ENCODE assay signal across 10 mouse cellular contexts in genomic region chr4:99928521-99928920, GRCm38 (mm10). TPM values are rescaled to one million over a fixed set of nuclear protein-coding genes. Genes with fewer than 3 reads are reported as not detected.
DNase-seq lines count a peak whose midpoint lies in the region; ATAC-seq and TF ChIP-seq lines count a peak whose summit lies in the region.
"Had no signal": no experiment of that assay in that cellular context is flagged by ENCODE, and none has a peak within 500 bp of the region (broad histone marks: within the 10 kb centered on the region; RNA-seq: fewer than 3 reads in every experiment).

No protein-coding gene starts in this region.

- no peak for TF ChIP-seq POLR2A in cerebellum, adult 2 months (IDR thresholded peaks at IDR 0.05; ENCODE audit: borderline replicate concordance, insufficient read depth, low read length)

- no peak overlapping the region for H3K27ac ChIP-seq in cerebellum, adult 2 months (ENCODE audit: insufficient read depth, low read length)
- H3K27ac ChIP-seq in hindbrain, embryonic 15.5 days (replicated peaks), result no peak overlapping the region
- H3K27ac ChIP-seq in hindbrain, embryonic 16.5 days (ENCODE audit: low read depth, low read length), result no peak overlapping the region
- peak overlapping the region; percentile 90; the same call in 1 of the 2 replicates for H3K27ac ChIP-seq in stomach, embryonic 15.5 days
- no peak overlapping the region for H3K27ac ChIP-seq in stomach, postnatal 0 days (replicated peaks)
- H3K27ac ChIP-seq in stomach, embryonic 16.5 days (ENCODE audit: low read length), result peak overlapping the region; percentile 97; the same call in 1 of the 2 replicates

- no peaks in the 10 kb centered on the region for H3K36me3 ChIP-seq in hindbrain, embryonic 15.5 days
- no peaks in the 10 kb centered on the region for H3K36me3 ChIP-seq in hindbrain, embryonic 16.5 days (ENCODE audit: control insufficient read depth, insufficient read depth, low read length)
- H3K36me3 ChIP-seq in stomach, embryonic 15.5 days, result 0 out of 2 replicates have a peak, but pooled peaks cover 4% of the 10 kb centered on the region
- no peaks in the 10 kb centered on the region for H3K36me3 ChIP-seq in stomach, postnatal 0 days (ENCODE audit: control insufficient read depth, insufficient read depth, low read length)
- H3K36me3 ChIP-seq in stomach, embryonic 16.5 days (ENCODE audit: control insufficient read depth, insufficient read depth, low read length), result no peaks in the 10 kb centered on the region
- H3K36me3 ChIP-seq: hindbrain, embryonic 10.5 days had no signal

- H3K9me3 ChIP-seq in hindbrain, embryonic 15.5 days, result no peaks in the 10 kb centered on the region
- no peaks in the 10 kb centered on the region for H3K9me3 ChIP-seq in hindbrain, embryonic 16.5 days (ENCODE audit: control insufficient read depth, low read length)
- no peaks in the 10 kb centered on the region for H3K9me3 ChIP-seq in stomach, embryonic 15.5 days
- no peaks in the 10 kb centered on the region for H3K9me3 ChIP-seq in stomach, postnatal 0 days (ENCODE audit: control insufficient read depth, low read length)
- H3K9me3 ChIP-seq in stomach, embryonic 16.5 days (replicated peaks; ENCODE audit: control insufficient read depth, low read length), result no peaks in the 10 kb centered on the region
- H3K9me3 ChIP-seq: forebrain, embryonic 10.5 days; hindbrain, embryonic 10.5 days had no signal

- DNase-seq in cerebellum, adult 2 months, result no peak
- no peak for DNase-seq in cerebellum, postnatal 10 days
- DNase-seq in stomach, postnatal 0 days (ENCODE audit: low spot score), result no peak
- DNase-seq in gastrocnemius, postnatal 4 days (ENCODE audit: low spot score in 2 of 2), result no peak

- H3K4me2 ChIP-seq in hindbrain, embryonic 15.5 days, result peak overlapping the region; percentile 82
- H3K4me2 ChIP-seq in hindbrain, embryonic 16.5 days (ENCODE audit: low read length), result no peak overlapping the region; the same call in 1 of the 2 replicates
- no peak overlapping the region for H3K4me2 ChIP-seq in stomach, embryonic 15.5 days
- H3K4me2 ChIP-seq in stomach, postnatal 0 days (replicated peaks; ENCODE audit: low read depth), result no peak overlapping the region
- peak overlapping the region; percentile 77 for H3K4me2 ChIP-seq in stomach, embryonic 16.5 days (ENCODE audit: low read depth, low read length)

- TF ChIP-seq CTCF in cerebellum, adult 2 months (IDR thresholded peaks at IDR 0.05; ENCODE audit: borderline replicate concordance, insufficient read depth, low read depth, low read length), result no peak
- TF ChIP-seq CTCF in stomach, postnatal 0 days (IDR thresholded peaks at IDR 0.05; ENCODE audit: low read depth), result no peak

- 86% methylated on average over 6 of the region's 6 CpGs for WGBS in cerebellum, adult 2 months
- 80% methylated on average over 6 of the region's 6 CpGs for WGBS in hindbrain, embryonic 15.5 days
- 84% methylated on average over 6 of the region's 6 CpGs for WGBS in hindbrain, embryonic 16.5 days
- 40% methylated on average over 6 of the region's 6 CpGs for WGBS in stomach, embryonic 15.5 days
- WGBS in stomach, postnatal 0 days, result 27% methylated on average over 6 of the region's 6 CpGs
- 41% methylated on average over 6 of the region's 6 CpGs for WGBS in stomach, embryonic 16.5 days

- H3K4me3 ChIP-seq in cerebellum, adult 2 months (replicated peaks; ENCODE audit: insufficient read depth, low read depth, low read length), result peak overlapping the region; percentile 87
- no peak overlapping the region for H3K4me3 ChIP-seq in hindbrain, embryonic 15.5 days
- no peak overlapping the region for H3K4me3 ChIP-seq in hindbrain, embryonic 16.5 days (ENCODE audit: low read length)
- no peak overlapping the region for H3K4me3 ChIP-seq in stomach, embryonic 15.5 days (replicated peaks)
- no peak overlapping the region for H3K4me3 ChIP-seq in stomach, postnatal 0 days (ENCODE audit: low read depth, low read length)
- H3K4me3 ChIP-seq in stomach, embryonic 16.5 days (replicated peaks; ENCODE audit: low read length), result no peak overlapping the region

- no peak for TF ChIP-seq EP300 in stomach, postnatal 0 days (optimal IDR thresholded peaks at IDR 0.05)

- H3K9ac ChIP-seq in hindbrain, embryonic 15.5 days, result no peak overlapping the region
- no peak overlapping the region for H3K9ac ChIP-seq in hindbrain, embryonic 16.5 days (ENCODE audit: low read depth, low read length)
- no peak overlapping the region for H3K9ac ChIP-seq in stomach, embryonic 15.5 days
- H3K9ac ChIP-seq in stomach, postnatal 0 days (ENCODE audit: low read length), result no peak overlapping the region
- H3K9ac ChIP-seq in stomach, embryonic 16.5 days (ENCODE audit: low read length), result no peak overlapping the region

- no peaks in the 10 kb centered on the region for H3K27me3 ChIP-seq in cerebellum, adult 2 months (ENCODE audit: control insufficient read depth, insufficient read depth, low read length)
- no peaks in the 10 kb centered on the region for H3K27me3 ChIP-seq in hindbrain, embryonic 15.5 days
- no peaks in the 10 kb centered on the region for H3K27me3 ChIP-seq in hindbrain, embryonic 16.5 days (replicated peaks; ENCODE audit: control insufficient read depth, insufficient read depth, low read length)
- H3K27me3 ChIP-seq in stomach, embryonic 15.5 days (replicated peaks), result no peaks in the 10 kb centered on the region
- H3K27me3 ChIP-seq in stomach, postnatal 0 days (ENCODE audit: control insufficient read depth, insufficient read depth, low read length), result no peaks in the 10 kb centered on the region
- H3K27me3 ChIP-seq in stomach, embryonic 16.5 days (ENCODE audit: control insufficient read depth, insufficient read depth, low read length), result no peaks in the 10 kb centered on the region

- H3K4me1 ChIP-seq in cerebellum, adult 2 months (ENCODE audit: control insufficient read depth, insufficient read depth, low read length), result peaks cover 14% of the 10 kb centered on the region
- peaks cover 19% of the 10 kb centered on the region for H3K4me1 ChIP-seq in hindbrain, embryonic 15.5 days (replicated peaks)
- H3K4me1 ChIP-seq in hindbrain, embryonic 16.5 days (ENCODE audit: control insufficient read depth, insufficient read depth, low read depth, low read length), result peaks cover 16% of the 10 kb centered on the region
- 0 out of 2 replicates have a peak, but pooled peaks cover 5% of the 10 kb centered on the region for H3K4me1 ChIP-seq in stomach, embryonic 15.5 days
- H3K4me1 ChIP-seq in stomach, postnatal 0 days (replicated peaks; ENCODE audit: control insufficient read depth, insufficient read depth), result peaks cover 7% of the 10 kb centered on the region
- H3K4me1 ChIP-seq in stomach, embryonic 16.5 days (ENCODE audit: control insufficient read depth, insufficient read depth, low read length), result 0 out of 2 replicates have a peak, but pooled peaks cover 3% of the 10 kb centered on the region

- no peak for ATAC-seq in hindbrain, embryonic 15.5 days (ENCODE audit: low FRiP score, low read depth)
- no peak for ATAC-seq in hindbrain, embryonic 16.5 days
- no peak for ATAC-seq in stomach, embryonic 15.5 days (ENCODE audit: insufficient read depth, low FRiP score, low read depth)
- no peak for ATAC-seq in stomach, postnatal 0 days (ENCODE audit: low FRiP score, low TSS enrichment)
- ATAC-seq in stomach, embryonic 16.5 days (ENCODE audit: insufficient read depth, low FRiP score), result no peak

RNA-seq across cellular contexts. Expression of gene Pgm1, which starts 0.7 kb away (rescaled TPM):
- 104 and 107 TPM in 2 replicates for polyA plus RNA-seq in cerebellum, adult 2 months (2012; rRNA removed)
- polyA plus RNA-seq in hindbrain, embryonic 15.5 days (2015; fragmentation: Nextera tagmentation; extraction: Ambion mirVana), result 88.0 and 88.1 TPM in 2 replicates
- 108 and 119 TPM in 2 replicates for polyA plus RNA-seq in hindbrain, embryonic 16.5 days (2015; fragmentation: Nextera tagmentation; extraction: Ambion mirVana)
- polyA plus RNA-seq in stomach, embryonic 15.5 days (2015; fragmentation: Nextera tagmentation; extraction: Ambion mirVana), result 110 and 116 TPM in 2 replicates
- polyA plus RNA-seq in stomach, postnatal 0 days (2015; fragmentation: Nextera tagmentation; extraction: Ambion mirVana), result 50.3 and 52.4 TPM in 2 replicates
- polyA plus RNA-seq in stomach, embryonic 16.5 days (2015; fragmentation: Nextera tagmentation; extraction: Ambion mirVana), result 129 and 137 TPM in 2 replicates
- 100 to 1,000 TPM; 498 to 511 TPM for total RNA-seq in gastrocnemius, postnatal 4 days (2021)

RNA-seq across cellular contexts. Expression of gene Itgb3bp, which starts 1.1 kb away (rescaled TPM):
- polyA plus RNA-seq in cerebellum, adult 2 months (2012; rRNA removed), result 3.6 and 4.1 TPM in 2 replicates
- polyA plus RNA-seq in hindbrain, embryonic 15.5 days (2015; fragmentation: Nextera tagmentation; extraction: Ambion mirVana), result 14.5 and 19.0 TPM in 2 replicates
- polyA plus RNA-seq in hindbrain, embryonic 16.5 days (2015; fragmentation: Nextera tagmentation; extraction: Ambion mirVana), result 12.1 and 14.0 TPM in 2 replicates
- polyA plus RNA-seq in stomach, embryonic 15.5 days (2015; fragmentation: Nextera tagmentation; extraction: Ambion mirVana), result 37.3 and 41.3 TPM in 2 replicates
- polyA plus RNA-seq in stomach, postnatal 0 days (2015; fragmentation: Nextera tagmentation; extraction: Ambion mirVana), result 19.2 and 19.6 TPM in 2 replicates
- polyA plus RNA-seq in stomach, embryonic 16.5 days (2015; fragmentation: Nextera tagmentation; extraction: Ambion mirVana), result 26.3 and 33.6 TPM in 2 replicates
- total RNA-seq in gastrocnemius, postnatal 4 days (2021), result 10 to 100 TPM in 1 of 2 experiments, 1 to 10 TPM in 1; 8.8 to 10.8 TPM

Comparison
In these comparisons a context has a peak if more than half of its experiments do, and no peak if none do; other contexts are left out.
1. H3K27ac ChIP-seq: peak in stomach, embryonic 15.5 days (single experiment) and stomach, embryonic 16.5 days (single experiment); none in cerebellum, adult 2 months (single experiment), hindbrain, embryonic 15.5 days (single experiment), hindbrain, embryonic 16.5 days (single experiment) and stomach, postnatal 0 days (single experiment).
2. H3K4me2 ChIP-seq: peak in hindbrain, embryonic 15.5 days (single experiment) and stomach, embryonic 16.5 days (single experiment); none in hindbrain, embryonic 16.5 days (single experiment), stomach, embryonic 15.5 days (single experiment) and stomach, postnatal 0 days (single experiment).